Mouse (Mus musculus) forebrain, embryonic 16.5 days (tissue): ENCODE measurements around the gene Nek6. TPM values are rescaled to one million over a fixed set of nuclear protein-coding genes. Genes with fewer than 3 reads are reported as not detected.

Source experiments
- ATAC-seq: fragments of 200-750 bp; cut with Nextera tagmentation; 2 replicates; pipeline ENCODE4 v1.8.0; 2017; ENCODE audit warnings: mild to moderate bottlenecking, moderate library complexity
- H3K27ac ChIP-seq: fragments of 300-500 bp; sonication (generic); 2 replicates; pipeline ENCODE4 v1.5.1; 2014; ENCODE audit warnings: low read length, control low read depth
- H3K27me3 ChIP-seq: fragments of 300-500 bp; sonication (generic); replicated peaks from 2 replicates; pipeline ENCODE4 v1.6.1; 2014; ENCODE audit warnings: low read length; ENCODE audit not compliant: control insufficient read depth, insufficient read depth
- H3K36me3 ChIP-seq: fragments of 300-500 bp; sonication (generic); 2 replicates; pipeline ENCODE4 v1.6.1; 2014; ENCODE audit not compliant: control insufficient read depth, insufficient read depth
- H3K4me1 ChIP-seq: fragments of 300-500 bp; sonication (generic); replicated peaks from 2 replicates; pipeline ENCODE4 v1.6.1; 2014; ENCODE audit warnings: low read length; ENCODE audit not compliant: control insufficient read depth, insufficient read depth
- H3K4me2 ChIP-seq: fragments of 300-500 bp; sonication (generic); 2 replicates; pipeline ENCODE4 v1.6.1; 2014; ENCODE audit warnings: mild to moderate bottlenecking, low read length, control low read depth
- H3K4me3 ChIP-seq: fragments of 300-500 bp; sonication (generic); replicated peaks from 2 replicates; pipeline ENCODE4 v1.5.1; 2014; ENCODE audit warnings: mild to moderate bottlenecking, low read length, control low read depth
- H3K9ac ChIP-seq: fragments of 300-500 bp; sonication (generic); replicated peaks from 2 replicates; pipeline ENCODE4 v1.6.1; 2014; ENCODE audit warnings: low read depth, low read length, control low read depth
- H3K9me3 ChIP-seq: fragments of 300-500 bp; sonication (generic); 2 replicates; pipeline ENCODE4 v1.6.1; 2016; ENCODE audit warnings: low read length; ENCODE audit not compliant: control insufficient read depth
- WGBS: fragments of 180-500 bp; shearing (Covaris S2); extraction: QIAGEN DNeasy Blood & Tissue Kit; methylation state at CpG from one replicate; pipeline ENCODE4 v1.1.7; 2014; 5-methylcytosine and 5-hydroxymethylcytosine counted together
- polyA plus RNA-seq: library from polyadenylated mRNA; unstranded; fragments of >200 nt; fragmentation: Nextera tagmentation; extraction: Ambion mirVana; gene quantifications from 2 replicates; pipeline ENCODE4 v1.2.1, GENCODE M21; 2015

Gene Nek6
- polyA plus RNA-seq, 1 experiment from 2014 or later, result 87.6 TPM

GRCm38 (mm10) chr2:38502747-38503146, 8.7 kb upstream of the Nek6 start:
- Histone ChIP-seq H3K9me3 (no peaks in the 10 kb centered on the region), H3K27ac (no peak overlapping the region), H3K4me1 (no peaks in the 10 kb centered on the region; the same call in 1 of the 2 replicates), H3K27me3 (no peaks in the 10 kb centered on the region), H3K36me3 (no peaks in the 10 kb centered on the region), H3K9ac (no peak overlapping the region), H3K4me2 (no peak overlapping the region), H3K4me3 (no peak overlapping the region)
- WGBS, result 91% methylated on average over 3 of the region's 3 CpGs
- ATAC-seq, result no peak

- H3K27me3 ChIP-seq, result no peaks in the 10 kb centered on the region
- peak; percentile 45; the same call in 1 of the 2 replicates for ATAC-seq
- no peaks in the 10 kb centered on the region for H3K9me3 ChIP-seq
- 38% methylated on average over 6 of the region's 6 CpGs for WGBS
- H3K4me1 ChIP-seq, result no peaks in the 10 kb centered on the region; the same call in 1 of the 2 replicates
- H3K9ac ChIP-seq, result no peak overlapping the region
- H3K36me3 ChIP-seq, result no peaks in the 10 kb centered on the region
- H3K27ac ChIP-seq, result no peak overlapping the region
- no peak overlapping the region for H3K4me2 ChIP-seq
- H3K4me3 ChIP-seq, result no peak overlapping the region
Observed at GRCm38 (mm10) chr2:38504311-38504710, 7.1 kb upstream of the Nek6 start.

- Histone ChIP-seq H3K4me2 (no peak overlapping the region), H3K27me3 (no peaks in the 10 kb centered on the region), H3K9ac (no peak overlapping the region), H3K9me3 (no peaks in the 10 kb centered on the region), H3K36me3 (no peaks in the 10 kb centered on the region), H3K4me3 (no peak overlapping the region), H3K4me1 (peaks cover 11% of the 10 kb centered on the region), H3K27ac (no peak overlapping the region)
- 88% methylated on average over 1 of the region's 1 CpGs for WGBS
- no peak for ATAC-seq
Observed at GRCm38 (mm10) chr2:38507181-38507580, 4.3 kb upstream of the Nek6 start.

- Histone ChIP-seq H3K4me1 (peaks cover 22% of the 10 kb centered on the region), H3K4me3 (no peak overlapping the region), H3K4me2 (no peak overlapping the region), H3K27ac (no peak overlapping the region), H3K27me3 (no peaks in the 10 kb centered on the region), H3K9ac (no peak overlapping the region), H3K36me3 (no peaks in the 10 kb centered on the region), H3K9me3 (no peaks in the 10 kb centered on the region)
- no peak for ATAC-seq
- WGBS, result 92% methylated on average over 7 of the region's 7 CpGs
Observed at GRCm38 (mm10) chr2:38509004-38509719, 2.3 kb upstream of the Nek6 start.

- Histone ChIP-seq H3K4me3 (no peak overlapping the region), H3K27ac (0 out of 2 replicates have a peak overlapping the region, but pooled peaks have one; percentile 2), H3K4me2 (no peak overlapping the region), H3K4me1 (peaks cover 29% of the 10 kb centered on the region), H3K27me3 (no peaks in the 10 kb centered on the region), H3K36me3 (no peaks in the 10 kb centered on the region), H3K9ac (no peak overlapping the region), H3K9me3 (no peaks in the 10 kb centered on the region)
- peak; percentile 39 for ATAC-seq
- WGBS, result 55% methylated on average over 1 of the region's 1 CpGs
Observed at GRCm38 (mm10) chr2:38510120-38510519, 1.3 kb upstream of the Nek6 start.

GRCm38 (mm10) chr2:38512308-38513182, 1.1 kb downstream of the Nek6 start:
- peak overlapping the region; percentile 63 for H3K4me3 ChIP-seq
- H3K27ac ChIP-seq, result peak overlapping the region; percentile 79
- peak overlapping the region; percentile 92 for H3K9ac ChIP-seq
- peak overlapping the region; percentile 60 for H3K4me2 ChIP-seq
- peak; percentile 13; the same call in 1 of the 2 replicates for ATAC-seq
- no peaks in the 10 kb centered on the region for H3K9me3 ChIP-seq
- no peaks in the 10 kb centered on the region for H3K27me3 ChIP-seq
- peaks cover 34% of the 10 kb centered on the region for H3K4me1 ChIP-seq
- H3K36me3 ChIP-seq, result no peaks in the 10 kb centered on the region
- 2% methylated on average over 16 of the region's 16 CpGs for WGBS

GRCm38 (mm10) chr2:38513183-38513529, 1.7 kb downstream of the Nek6 start:
- H3K9me3 ChIP-seq, result no peaks in the 10 kb centered on the region
- H3K36me3 ChIP-seq, result no peaks in the 10 kb centered on the region
- peak overlapping the region; percentile 79 for H3K27ac ChIP-seq
- peak overlapping the region; percentile 60 for H3K4me2 ChIP-seq
- no peak for ATAC-seq
- peak overlapping the region; percentile 63 for H3K4me3 ChIP-seq
- WGBS, result 27% methylated on average over 2 of the region's 2 CpGs
- H3K27me3 ChIP-seq, result no peaks in the 10 kb centered on the region
- peak overlapping the region; percentile 22; the same call in 1 of the 2 replicates for H3K9ac ChIP-seq
- H3K4me1 ChIP-seq, result peaks cover 34% of the 10 kb centered on the region

GRCm38 (mm10) chr2:38514411-38514810, 3.0 kb downstream of the Nek6 start:
- Histone ChIP-seq H3K9me3 (no peaks in the 10 kb centered on the region), H3K9ac (no peak overlapping the region), H3K4me1 (peaks cover 34% of the 10 kb centered on the region), H3K36me3 (no peaks in the 10 kb centered on the region), H3K27ac (no peak overlapping the region), H3K4me3 (no peak overlapping the region), H3K27me3 (no peaks in the 10 kb centered on the region), H3K4me2 (no peak overlapping the region)
- ATAC-seq, result no peak
- 50% methylated on average over 7 of the region's 7 CpGs for WGBS

GRCm38 (mm10) chr2:38515446-38515845, 4.0 kb downstream of the Nek6 start:
- no peaks in the 10 kb centered on the region for H3K27me3 ChIP-seq
- peaks cover 33% of the 10 kb centered on the region for H3K4me1 ChIP-seq
- ATAC-seq, result peak; percentile 47
- H3K4me3 ChIP-seq, result no peak overlapping the region
- H3K27ac ChIP-seq, result no peak overlapping the region
- no peak overlapping the region for H3K9ac ChIP-seq
- H3K9me3 ChIP-seq, result no peaks in the 10 kb centered on the region
- H3K36me3 ChIP-seq, result no peaks in the 10 kb centered on the region
- 6% methylated on average over 6 of the region's 6 CpGs for WGBS
- no peak overlapping the region for H3K4me2 ChIP-seq
